Mouse (Mus musculus): ENCODE data around the gene Sart3. TPM values are rescaled to one million over a fixed set of nuclear protein-coding genes. Genes with fewer than 3 reads are reported as not detected.

Sart3 gene
- 10 to 100 TPM; 70.6 to 91.3 TPM for polyA plus RNA-seq (2017; shearing (Covaris generic))

GRCm38 (mm10) chr5:113772450-113772895 is at the start of gene Sart3, which contains the start of gene Iscu:
Sart3 (minus strand) TSS chr5:113772510.
Iscu (plus strand) TSS chr5:113772748.

DNA sequence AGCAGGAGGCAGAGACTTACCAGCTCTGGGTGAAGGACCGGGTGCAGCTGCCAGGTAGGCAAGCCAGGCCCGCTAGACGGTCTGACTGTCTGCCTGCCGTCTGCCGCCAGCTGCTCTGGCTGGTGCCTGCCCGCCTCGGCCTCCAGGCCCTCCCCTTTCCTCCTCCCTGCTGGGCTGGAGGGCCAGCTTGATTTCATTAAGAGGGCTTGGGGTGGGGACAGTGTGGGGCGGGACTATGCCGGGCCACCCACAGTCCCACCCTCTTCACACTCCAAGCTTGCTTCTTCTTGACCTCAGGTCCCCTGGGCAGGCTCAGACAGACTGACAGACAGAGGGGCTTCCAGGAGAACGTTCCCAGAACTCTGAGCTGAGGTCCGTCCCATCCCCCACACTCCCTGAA is 28.0 kb upstream of the Sart3 start, which contains the start of gene Tmem119:
Gene Tmem119 (minus strand): TSS at position 237 of the 400 bp plus-strand sequence.

GRCm38 (mm10) chr5:113735345-113736112 is 36.8 kb downstream of the Sart3 start, which contains the start of gene Ficd:
Ficd (plus strand) TSS chr5:113735803.

DNA sequence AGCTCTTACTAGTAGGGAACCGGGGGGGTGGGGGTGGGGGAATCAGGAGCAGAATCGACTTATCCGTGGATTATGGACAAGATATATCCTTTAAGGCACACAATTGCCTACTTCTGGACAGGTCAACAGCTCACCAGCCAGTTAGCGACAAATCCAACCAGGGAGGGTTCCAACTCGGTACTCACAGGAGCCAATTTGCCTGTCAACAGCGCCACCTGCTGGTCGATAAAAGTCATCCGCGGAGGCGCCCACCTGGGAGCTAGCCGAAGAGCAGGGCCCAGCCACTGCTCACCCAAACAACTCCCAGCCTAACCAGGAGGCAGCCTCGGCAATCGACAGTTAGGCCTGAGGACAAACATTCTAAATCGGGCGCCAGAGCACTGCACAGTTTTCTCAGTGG is 47.9 kb downstream of the Sart3 start, which contains the start of gene 1700069L16Rik:
Gene 1700069L16Rik (minus strand): TSS at position 327 of the 400 bp plus-strand sequence.

Other genes with a start within 250 kb of the Sart3 start
- under 1 TPM in 1 of 2 experiments, not detected in 1; 0.76 TPM for gene Cmklr1, start 122.1 kb downstream of the Sart3 start, polyA plus RNA-seq (2017; shearing (Covaris generic))
- gene 1700069L16Rik, start 47.7 kb downstream of the Sart3 start, polyA plus RNA-seq (2017; shearing (Covaris generic)) = not detected
- 10 to 100 TPM; 12.3 to 18.1 TPM for gene Ficd, start 36.7 kb downstream of the Sart3 start, polyA plus RNA-seq (2017; shearing (Covaris generic))
- gene Iscu, start 238 bp upstream of the Sart3 start, polyA plus RNA-seq (2017; shearing (Covaris generic)) = 100 to 1,000 TPM; 117 to 120 TPM
- under 1 TPM in 1 of 2 experiments, not detected in 1; 0.30 TPM for gene Tmem119, start 28.0 kb upstream of the Sart3 start, polyA plus RNA-seq (2017; shearing (Covaris generic))
- 1,000 to 10,000 TPM in 1 of 2 experiments, 100 to 1,000 TPM in 1; 829 to 1,006 TPM for gene Selplg, start 60.1 kb upstream of the Sart3 start, polyA plus RNA-seq (2017; shearing (Covaris generic))
- 100 to 1,000 TPM in 1 of 2 experiments, 10 to 100 TPM in 1; 73.1 to 104 TPM for gene Coro1c, start 136.2 kb upstream of the Sart3 start, polyA plus RNA-seq (2017; shearing (Covaris generic))
- 10 to 100 TPM; 45.0 to 47.2 TPM for gene Ssh1, start 221.4 kb upstream of the Sart3 start, polyA plus RNA-seq (2017; shearing (Covaris generic))
- gene Dao, start 231.2 kb upstream of the Sart3 start, polyA plus RNA-seq (2017; shearing (Covaris generic)) = 1 to 10 TPM in 1 of 2 experiments, under 1 TPM in 1; 0.63 to 2.8 TPM

All from inflammation-experienced regulatory T-cells (primary cell).